ENCODE assay signal across 19 mouse cellular contexts in genomic region chr4:83438116-83438515, GRCm38 (mm10). TPM values are rescaled to one million over a fixed set of nuclear protein-coding genes. Genes with fewer than 3 reads are reported as not detected.
DNase-seq lines count a peak whose midpoint lies in the region; ATAC-seq lines count a peak whose summit lies in the region.
"Had no signal": no experiment of that assay in that cellular context is flagged by ENCODE, and none has a peak within 500 bp of the region (broad histone marks: within the 10 kb centered on the region; RNA-seq: fewer than 3 reads in every experiment).

No protein-coding gene starts in this region.

- H3K27me3 ChIP-seq in forebrain, embryonic 11.5 days (ENCODE audit: control insufficient read depth, insufficient read depth, low read length): no peaks in the 10 kb centered on the region
- H3K27me3 ChIP-seq in forebrain, embryonic 12.5 days: no peaks in the 10 kb centered on the region
- no peaks in the 10 kb centered on the region for H3K27me3 ChIP-seq in liver, embryonic 11.5 days (replicated peaks; ENCODE audit: control insufficient read depth, insufficient read depth, low read length)
- H3K27me3 ChIP-seq: limb, embryonic 15.5 days; lung, embryonic 15.5 days had no signal

- ATAC-seq in forebrain, embryonic 11.5 days (replicated peaks; ENCODE audit: low FRiP score): no peak
- ATAC-seq in forebrain, embryonic 12.5 days (ENCODE audit: low FRiP score): no peak
- ATAC-seq in liver, embryonic 11.5 days (replicated peaks; ENCODE audit: low FRiP score): no peak
- ATAC-seq: forebrain, postnatal 0 days; intestine, postnatal 0 days had no signal

- no peak overlapping the region for H3K27ac ChIP-seq in forebrain, embryonic 11.5 days (ENCODE audit: low read depth, low read length)
- H3K27ac ChIP-seq in forebrain, embryonic 12.5 days: no peak overlapping the region
- no peak overlapping the region for H3K27ac ChIP-seq in liver, embryonic 11.5 days (ENCODE audit: low read depth, low read length)
- H3K27ac ChIP-seq: hindbrain, embryonic 14.5 days; limb, embryonic 15.5 days; lung, embryonic 15.5 days had no signal

- peak; percentile 9 for DNase-seq in forebrain, embryonic 11.5 days (ENCODE audit: low spot score)
- peak; percentile 16 for DNase-seq in liver, embryonic 11.5 days (ENCODE audit: low spot score)
- DNase-seq in liver: no peak
- peak; percentile 44 for DNase-seq in 3T3-L1 (ENCODE audit: low read depth, low spot score)
- peak; percentile 72 for DNase-seq in R1 (ENCODE audit: low read depth, low spot score)
- DNase-seq in adrenal gland, postnatal 10 days: no peak
- no peak for DNase-seq in adrenal gland, postnatal 36 days
- DNase-seq: cerebellum, postnatal 36 days; forebrain, postnatal 0 days; gastrocnemius, postnatal 14 days; kidney, postnatal 36 days; right cerebral cortex, adult 18-20 months; thymus, postnatal 36 days had no signal

- no peak overlapping the region for H3K4me2 ChIP-seq in forebrain, embryonic 11.5 days (ENCODE audit: low read depth, low read length, severe bottlenecking)
- no peak overlapping the region for H3K4me2 ChIP-seq in forebrain, embryonic 12.5 days
- H3K4me2 ChIP-seq in liver, embryonic 11.5 days: no peak overlapping the region
- H3K4me2 ChIP-seq: heart, embryonic 11.5 days; hindbrain, embryonic 14.5 days; limb, embryonic 15.5 days; lung, embryonic 15.5 days had no signal

- no peak overlapping the region for H3K4me3 ChIP-seq in forebrain, embryonic 11.5 days (ENCODE audit: low read depth, low read length)
- no peak overlapping the region for H3K4me3 ChIP-seq in forebrain, embryonic 12.5 days (replicated peaks)
- H3K4me3 ChIP-seq in liver, embryonic 11.5 days (ENCODE audit: low read depth, low read length): no peak overlapping the region
- H3K4me3 ChIP-seq: limb, embryonic 15.5 days; lung, embryonic 15.5 days had no signal

- no peaks in the 10 kb centered on the region for H3K4me1 ChIP-seq in forebrain, embryonic 11.5 days (replicated peaks; ENCODE audit: control insufficient read depth, insufficient read depth, low read length)
- H3K4me1 ChIP-seq in forebrain, embryonic 12.5 days: no peaks in the 10 kb centered on the region
- H3K4me1 ChIP-seq in liver, embryonic 11.5 days (replicated peaks; ENCODE audit: control insufficient read depth, insufficient read depth, low read length): no peaks in the 10 kb centered on the region
- H3K4me1 ChIP-seq: limb, embryonic 15.5 days; lung, embryonic 15.5 days had no signal

- H3K36me3 ChIP-seq in forebrain, embryonic 11.5 days (ENCODE audit: control insufficient read depth, insufficient read depth, low read length): peaks cover 7% of the 10 kb centered on the region
- H3K36me3 ChIP-seq in forebrain, embryonic 12.5 days (replicated peaks): peaks cover 83% of the 10 kb centered on the region
- H3K36me3 ChIP-seq in liver, embryonic 11.5 days (ENCODE audit: control insufficient read depth, insufficient read depth, low read length): peaks cover 30% of the 10 kb centered on the region

- H3K9me3 ChIP-seq in forebrain, embryonic 11.5 days (ENCODE audit: control insufficient read depth, low read length): no peaks in the 10 kb centered on the region
- no peaks in the 10 kb centered on the region for H3K9me3 ChIP-seq in forebrain, embryonic 12.5 days
- no peaks in the 10 kb centered on the region for H3K9me3 ChIP-seq in liver, embryonic 11.5 days (ENCODE audit: control insufficient read depth, low read length)
- H3K9me3 ChIP-seq: limb, embryonic 15.5 days; lung, embryonic 15.5 days had no signal

- H3K9ac ChIP-seq in forebrain, embryonic 11.5 days (ENCODE audit: low read length): no peak overlapping the region
- no peak overlapping the region for H3K9ac ChIP-seq in forebrain, embryonic 12.5 days
- H3K9ac ChIP-seq in liver, embryonic 11.5 days (ENCODE audit: low read depth, low read length): no peak overlapping the region
- H3K9ac ChIP-seq: forebrain, postnatal 0 days; hindbrain, embryonic 14.5 days; limb, embryonic 15.5 days; lung, embryonic 15.5 days had no signal

RNA-seq across cellular contexts. Expression of gene Snapc3, which starts 20.6 kb away (rescaled TPM):
- polyA plus RNA-seq in forebrain, embryonic 11.5 days (2014; fragmentation: Nextera tagmentation; extraction: Ambion mirVana): 72.1 and 73.4 TPM in 2 replicates
- 79.9 and 80.7 TPM in 2 replicates for polyA plus RNA-seq in forebrain, embryonic 12.5 days (2016; fragmentation: Nextera tagmentation; extraction: Ambion mirVana)
- polyA plus RNA-seq in liver, embryonic 11.5 days (2014; fragmentation: Nextera tagmentation; extraction: Ambion mirVana): 31.1 and 32.8 TPM in 2 replicates
- 10 to 100 TPM; 18.9 to 31.3 TPM for total RNA-seq in adrenal gland, postnatal 10 days (2021)
- total RNA-seq in adrenal gland, postnatal 36 days (2021): 10 to 100 TPM; 18.7 to 21.5 TPM

RNA-seq across cellular contexts. Expression of gene Psip1, which starts 48.1 kb away (rescaled TPM):
- polyA plus RNA-seq in forebrain, embryonic 11.5 days (2014; fragmentation: Nextera tagmentation; extraction: Ambion mirVana): 471 and 480 TPM in 2 replicates
- polyA plus RNA-seq in forebrain, embryonic 12.5 days (2016; fragmentation: Nextera tagmentation; extraction: Ambion mirVana): 488 and 520 TPM in 2 replicates
- 120 and 125 TPM in 2 replicates for polyA plus RNA-seq in liver, embryonic 11.5 days (2014; fragmentation: Nextera tagmentation; extraction: Ambion mirVana)
- total RNA-seq in adrenal gland, postnatal 10 days (2021): 10 to 100 TPM; 52.3 to 57.2 TPM
- total RNA-seq in adrenal gland, postnatal 36 days (2021): 10 to 100 TPM; 48.9 to 51.0 TPM

Comparison
In these comparisons a context has a peak if more than half of its experiments do, and no peak if none do; other contexts are left out.
1. DNase-seq: peak in forebrain, embryonic 11.5 days (single experiment), liver, embryonic 11.5 days (single experiment), 3T3-L1 (single experiment) and R1 (single experiment); none in liver (single experiment), adrenal gland, postnatal 10 days (single experiment) and adrenal gland, postnatal 36 days (0 of 2).